Mouse (Mus musculus) stomach, embryonic 14.5 days (tissue): ENCODE measurements around the gene Meis2. TPM values are rescaled to one million over a fixed set of nuclear protein-coding genes. Genes with fewer than 3 reads are reported as not detected.
A peak's percentile ranks its signal among the peaks of the same experiment; 100 is the strongest.

ENCODE experiments used
- ATAC-seq: fragments of 200-750 bp; cut with Nextera tagmentation; 2 replicates; pipeline ENCODE4 v1.8.0; 2017; ENCODE audit warnings: low read depth, moderate TSS enrichment; ENCODE audit not compliant: insufficient number of reproducible peaks, insufficient read depth, low FRiP score
- H3K27ac ChIP-seq: fragments of 300-500 bp; sonication (generic); 2 replicates; pipeline ENCODE4 v1.5.1; 2014; ENCODE audit warnings: mild to moderate bottlenecking, low read length, moderate library complexity, mixed read lengths
- H3K27me3 ChIP-seq: fragments of 300-500 bp; sonication (generic); 2 replicates; pipeline ENCODE4 v1.6.1; 2014; ENCODE audit warnings: low read length, control low read depth, mixed read lengths; ENCODE audit not compliant: control insufficient read depth, insufficient read depth
- H3K36me3 ChIP-seq: fragments of 300-500 bp; sonication (generic); 2 replicates; pipeline ENCODE4 v1.6.1; 2014; ENCODE audit warnings: mild to moderate bottlenecking, control low read depth, low read length, moderate library complexity, mixed read lengths; ENCODE audit not compliant: control insufficient read depth, insufficient read depth
- H3K4me1 ChIP-seq: fragments of 300-500 bp; sonication (generic); 2 replicates; pipeline ENCODE4 v1.6.1; 2014; ENCODE audit warnings: low read length, control low read depth, mixed read lengths; ENCODE audit not compliant: control insufficient read depth, insufficient read depth
- H3K4me2 ChIP-seq: fragments of 300-500 bp; sonication (generic); replicated peaks from 2 replicates; pipeline ENCODE4 v1.6.1; 2014; ENCODE audit warnings: low read depth, low read length, control low read depth
- H3K4me3 ChIP-seq: fragments of 300-500 bp; sonication (generic); 2 replicates; pipeline ENCODE4 v1.5.1; 2014; ENCODE audit warnings: low read depth, low read length, control low read depth
- H3K9ac ChIP-seq: fragments of 300-500 bp; sonication (generic); replicated peaks from 2 replicates; pipeline ENCODE4 v1.6.1; 2014; ENCODE audit warnings: low read depth, mild to moderate bottlenecking, control low read depth, low read length, moderate library complexity, mixed read lengths
- H3K9me3 ChIP-seq: fragments of 300-500 bp; sonication (generic); 2 replicates; pipeline ENCODE4 v1.6.1; 2016; ENCODE audit warnings: low read depth, low read length, control low read depth; ENCODE audit not compliant: control insufficient read depth
- WGBS: fragments of 180-500 bp; shearing (Covaris S2); extraction: QIAGEN DNeasy Blood & Tissue Kit; methylation state at CpG from one replicate; pipeline ENCODE4 v1.1.7; 2014; 5-methylcytosine and 5-hydroxymethylcytosine counted together
- polyA plus RNA-seq: library from polyadenylated mRNA; unstranded; fragments of >200 nt; fragmentation: Nextera tagmentation; extraction: Ambion mirVana; gene quantifications from 2 replicates; pipeline ENCODE4 v1.2.1, GENCODE M21; 2014

Meis2 gene
- polyA plus RNA-seq, 1 experiment from 2014 or later: 85.0 TPM

DNA sequence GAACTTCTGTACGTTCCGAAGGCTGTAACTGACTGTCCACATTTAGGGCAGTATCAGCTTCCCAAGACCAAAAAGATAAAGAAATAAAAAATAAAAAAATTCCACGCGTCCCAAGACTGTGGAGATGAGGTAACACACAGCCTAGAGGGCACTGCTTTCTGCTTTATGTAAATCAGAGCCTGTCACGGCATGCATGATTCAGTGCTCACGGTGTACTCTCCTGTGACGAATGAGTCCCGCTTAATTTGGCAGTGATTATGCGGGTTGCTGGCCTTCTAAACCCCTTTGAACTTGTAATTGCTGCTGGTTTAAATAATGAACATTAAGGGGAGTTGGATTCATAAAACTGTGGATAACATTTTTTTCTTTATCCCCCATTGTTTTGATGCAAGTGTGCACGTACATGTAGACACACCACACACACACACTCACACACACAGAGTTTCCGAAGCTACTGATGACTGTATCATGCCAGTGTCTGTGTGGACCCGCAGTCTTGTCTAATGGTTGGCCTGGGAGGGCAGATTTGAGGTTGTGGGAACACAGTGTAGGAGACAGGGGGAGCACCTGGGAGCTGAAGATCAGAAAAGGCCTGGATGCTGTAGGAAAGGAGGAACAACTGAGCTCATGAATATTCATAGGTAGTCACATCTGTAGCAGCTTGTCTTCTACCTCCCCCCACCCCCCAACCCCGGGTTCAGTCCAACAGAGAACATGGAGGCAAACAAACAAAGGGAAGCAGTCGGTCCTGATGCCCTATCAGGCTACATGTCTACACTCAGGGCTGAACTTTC lies 85.8 kb downstream of the Meis2 start:
- Histone ChIP-seq H3K9me3 (no peaks in the 10 kb centered on the region), H3K4me1 (no peaks in the 10 kb centered on the region; the same call in 1 of the 2 replicates), H3K4me3 (no peak overlapping the region), H3K4me2 (no peak overlapping the region), H3K27me3 (no peaks in the 10 kb centered on the region), H3K36me3 (peaks cover 8% of the 10 kb centered on the region; the same call in 1 of the 2 replicates), H3K9ac (no peak overlapping the region), H3K27ac (no peak overlapping the region)
- ATAC-seq: no peak
- WGBS: 61% methylated on average over 14 of the region's 14 CpGs

DNA sequence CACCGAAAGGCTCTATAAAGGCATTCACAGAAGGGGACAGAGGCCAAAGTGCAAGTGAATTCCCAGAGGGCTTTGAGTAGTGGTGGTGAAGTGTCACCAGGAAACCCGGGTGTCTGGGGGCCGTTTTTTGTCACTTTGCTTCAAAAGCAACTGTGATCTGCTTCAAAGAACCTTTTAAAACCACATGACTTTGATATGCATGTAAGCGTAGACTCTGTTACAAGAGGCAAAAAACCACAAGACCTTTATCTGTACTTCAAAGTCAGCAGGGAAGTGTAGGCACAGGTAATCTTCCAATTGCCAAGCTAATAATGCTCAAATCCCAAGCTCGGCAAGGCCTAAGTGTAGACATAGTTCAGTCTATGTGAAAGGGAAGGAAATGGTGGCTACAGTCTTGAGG lies 87.0 kb downstream of the Meis2 start:
- WGBS: 57% methylated on average over 5 of the region's 5 CpGs
- Histone ChIP-seq H3K27ac (no peak overlapping the region), H3K4me1 (no peaks in the 10 kb centered on the region; the same call in 1 of the 2 replicates), H3K4me3 (no peak overlapping the region), H3K4me2 (no peak overlapping the region), H3K9me3 (no peaks in the 10 kb centered on the region), H3K27me3 (no peaks in the 10 kb centered on the region), H3K36me3 (peaks cover 5% of the 10 kb centered on the region; the same call in 1 of the 2 replicates), H3K9ac (no peak overlapping the region)
- no peak for ATAC-seq

DNA sequence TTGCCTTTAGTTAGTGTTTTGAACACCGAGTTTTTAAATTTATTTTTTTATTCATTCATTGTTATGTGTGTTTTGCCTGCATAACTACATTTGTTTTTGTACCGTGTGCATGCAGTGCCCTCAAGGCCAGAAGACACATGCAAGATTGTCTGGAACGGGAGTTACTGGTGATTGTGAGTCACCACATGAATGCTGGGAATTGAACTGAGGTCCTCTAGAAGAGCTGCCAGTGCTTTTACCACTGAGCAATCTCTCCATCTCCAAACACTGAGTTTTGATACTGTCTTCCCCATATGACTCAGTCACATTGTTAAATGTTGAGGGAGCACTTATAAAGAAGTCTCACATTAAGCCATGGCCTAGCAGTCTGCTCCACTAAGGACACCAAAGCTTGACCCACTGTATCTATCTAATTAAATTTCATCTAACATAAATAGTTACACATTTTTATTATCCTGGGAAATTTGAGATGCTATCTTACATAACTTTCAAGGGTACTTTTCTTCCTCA lies 94.3 kb downstream of the Meis2 start:
- 90% methylated on average over 3 of the region's 3 CpGs for WGBS
- H3K36me3 ChIP-seq: peaks cover 9% of the 10 kb centered on the region

DNA sequence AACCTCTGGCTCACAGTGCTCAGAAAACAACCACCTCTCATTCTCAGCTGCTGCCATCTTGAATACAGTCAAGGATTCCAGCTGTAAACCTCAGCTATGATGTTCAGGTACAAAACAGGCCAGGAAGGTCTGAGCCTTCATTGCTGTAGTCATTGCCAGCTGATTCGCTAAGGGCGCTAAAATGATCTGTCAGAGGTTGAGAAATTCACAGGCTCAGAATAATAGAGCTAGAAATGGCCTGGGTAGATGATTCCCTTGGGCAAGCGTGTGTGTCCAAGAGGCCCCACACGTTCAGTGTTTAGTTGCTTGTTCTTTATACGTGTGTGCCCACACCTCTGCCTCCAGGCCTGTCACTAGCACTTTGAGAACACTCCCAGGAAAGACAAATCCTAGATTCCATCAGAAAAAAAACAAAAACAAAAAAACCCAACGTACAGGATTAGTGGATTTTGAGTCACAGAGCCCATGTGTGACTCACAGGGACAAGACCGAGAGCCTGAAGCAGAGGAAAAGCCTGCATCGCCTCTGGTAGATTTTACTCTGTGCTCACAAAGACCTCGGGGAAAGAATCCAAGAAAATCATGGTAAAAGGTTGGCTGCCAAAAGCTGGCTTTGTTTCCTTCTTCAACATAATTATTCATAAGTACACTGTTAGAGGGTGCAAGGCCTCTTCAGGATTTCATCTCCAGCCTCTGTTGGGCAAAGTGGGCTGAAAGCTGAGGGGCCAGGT lies 95.4 kb downstream of the Meis2 start:
- H3K4me3 ChIP-seq: no peak overlapping the region
- no peaks in the 10 kb centered on the region for H3K9me3 ChIP-seq
- no peak overlapping the region for H3K9ac ChIP-seq
- peaks cover 7% of the 10 kb centered on the region for H3K36me3 ChIP-seq
- 81% methylated on average over 9 of the region's 9 CpGs for whole genome bisulfite sequencing
- no peak overlapping the region for H3K4me2 ChIP-seq
- H3K27ac ChIP-seq: no peak overlapping the region
- H3K27me3 ChIP-seq: no peaks in the 10 kb centered on the region
- H3K4me1 ChIP-seq: no peaks in the 10 kb centered on the region
- no peak for ATAC-seq

More for the DNA sequence above, 94.3 kb downstream of the Meis2 start:
- Histone ChIP-seq H3K4me1 (no peaks in the 10 kb centered on the region), H3K4me3 (no peak overlapping the region), H3K9ac (no peak overlapping the region), H3K9me3 (no peaks in the 10 kb centered on the region), H3K27me3 (no peaks in the 10 kb centered on the region), H3K4me2 (no peak overlapping the region), H3K27ac (no peak overlapping the region)
- no peak for ATAC-seq

DNA sequence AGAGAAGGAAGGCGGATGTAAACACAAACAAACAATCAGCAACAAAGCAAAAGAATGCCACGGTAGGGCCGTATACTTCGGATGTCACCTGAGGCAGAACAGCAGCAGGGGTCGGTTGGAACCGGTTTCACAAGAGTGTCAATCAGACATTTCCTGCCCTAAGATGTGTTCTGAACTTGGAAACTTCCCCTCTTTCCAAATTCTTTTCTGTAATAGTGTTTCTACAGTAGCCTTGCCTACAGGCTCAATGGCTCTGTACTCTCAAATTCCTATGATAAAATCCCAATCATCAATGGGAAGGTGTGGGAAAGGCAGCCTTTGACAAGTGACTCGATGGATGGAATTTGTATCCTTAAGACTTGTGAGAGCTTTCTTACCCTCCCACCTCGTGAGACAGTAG lies 96.4 kb downstream of the Meis2 start:
- Histone ChIP-seq H3K27ac (no peak overlapping the region), H3K9ac (no peak overlapping the region), H3K9me3 (no peaks in the 10 kb centered on the region), H3K4me3 (no peak overlapping the region), H3K27me3 (no peaks in the 10 kb centered on the region), H3K4me2 (no peak overlapping the region), H3K4me1 (no peaks in the 10 kb centered on the region), H3K36me3 (peaks cover 3% of the 10 kb centered on the region)
- WGBS: 57% methylated on average over 8 of the region's 8 CpGs
- no peak for ATAC-seq

DNA sequence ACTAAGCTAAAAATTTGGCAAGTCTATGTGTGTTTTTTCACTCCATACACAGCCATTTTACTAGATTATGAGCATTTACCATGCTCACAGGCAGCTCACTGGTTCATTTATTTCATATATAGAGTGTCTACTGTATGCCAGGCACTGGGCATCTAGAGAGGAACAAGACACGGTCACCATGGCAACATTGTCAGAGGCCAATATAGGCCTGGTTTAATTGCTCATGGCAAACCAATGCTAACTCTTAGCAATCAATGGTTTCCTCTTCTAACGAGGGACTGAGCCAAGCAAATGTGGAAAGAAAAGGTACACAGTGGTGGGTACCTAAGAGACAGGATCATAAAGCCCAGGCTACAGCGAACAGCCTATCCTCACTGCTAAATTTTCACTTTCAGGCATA lies 100.7 kb downstream of the Meis2 start:
- 88% methylated on average over 3 of the region's 3 CpGs for WGBS
- Histone ChIP-seq H3K9me3 (no peaks in the 10 kb centered on the region), H3K27ac (no peak overlapping the region), H3K27me3 (no peaks in the 10 kb centered on the region), H3K36me3 (no peaks in the 10 kb centered on the region; the same call in none of the 2 replicates), H3K4me2 (no peak overlapping the region), H3K4me3 (no peak overlapping the region), H3K4me1 (0 out of 2 replicates have a peak, but pooled peaks cover 8% of the 10 kb centered on the region), H3K9ac (no peak overlapping the region)
- no peak for ATAC-seq

DNA sequence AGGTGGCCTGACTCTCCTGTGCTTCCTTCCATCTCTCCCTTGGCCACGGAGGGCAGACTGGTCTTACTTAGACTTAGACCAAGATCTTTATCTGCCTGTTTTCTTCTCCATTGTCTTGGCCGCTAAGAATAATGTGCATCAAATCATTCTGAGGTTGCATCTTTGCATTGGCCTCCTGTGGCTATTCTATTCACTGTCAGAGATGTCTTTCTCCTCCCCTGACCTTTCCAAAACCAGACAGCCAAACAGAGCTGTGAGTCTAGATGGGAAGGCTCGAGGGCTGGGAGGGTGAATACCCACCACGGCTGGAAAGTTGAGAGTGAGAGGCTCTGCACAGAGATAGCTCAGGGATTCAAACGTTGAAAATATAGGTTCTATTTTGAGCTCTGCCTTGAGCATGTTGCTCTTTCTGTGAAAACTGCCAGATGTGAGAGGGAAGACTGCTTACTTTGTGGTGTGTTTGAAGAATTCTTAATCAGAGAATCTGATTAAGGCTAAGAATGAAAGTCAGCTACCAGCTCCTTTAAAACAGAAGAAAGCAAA lies 102.3 kb downstream of the Meis2 start:
- peaks cover 13% of the 10 kb centered on the region; the same call in 1 of the 2 replicates for H3K4me1 ChIP-seq
- H3K4me3 ChIP-seq: no peak overlapping the region
- no peaks in the 10 kb centered on the region for H3K27me3 ChIP-seq
- H3K27ac ChIP-seq: no peak overlapping the region
- WGBS: 38% methylated on average over 5 of the region's 5 CpGs
- H3K36me3 ChIP-seq: no peaks in the 10 kb centered on the region; the same call in 1 of the 2 replicates
- no peak overlapping the region for H3K4me2 ChIP-seq
- no peak for ATAC-seq
- H3K9ac ChIP-seq: no peak overlapping the region
- no peaks in the 10 kb centered on the region for H3K9me3 ChIP-seq

DNA sequence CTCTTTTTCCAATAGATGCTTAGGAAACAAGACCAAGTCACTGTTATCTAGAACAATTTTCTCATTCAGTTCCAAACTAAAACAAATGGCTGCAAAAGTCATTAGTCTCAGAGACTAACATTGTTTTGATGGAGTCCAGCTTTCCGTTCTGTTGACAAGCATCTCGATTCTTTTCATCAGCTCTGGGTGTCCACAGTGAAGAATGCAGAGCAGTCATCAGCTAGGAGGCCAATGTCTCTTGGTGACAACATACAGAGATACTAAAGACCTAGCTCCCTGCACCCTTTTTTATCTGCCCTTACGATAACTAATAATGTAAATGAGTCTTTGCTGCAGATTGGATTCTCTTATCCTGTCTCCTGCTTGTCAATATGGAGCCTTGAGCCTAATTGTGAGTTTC lies 102.9 kb downstream of the Meis2 start:
- no peaks in the 10 kb centered on the region for H3K27me3 ChIP-seq
- WGBS: 51% methylated on average over 3 of the region's 3 CpGs
- H3K36me3 ChIP-seq: no peaks in the 10 kb centered on the region; the same call in 1 of the 2 replicates
- ATAC-seq: no peak
- 0 out of 2 replicates have a peak overlapping the region, but pooled peaks have one; percentile 12 for H3K27ac ChIP-seq
- peaks cover 14% of the 10 kb centered on the region; the same call in 1 of the 2 replicates for H3K4me1 ChIP-seq
- no peak overlapping the region for H3K9ac ChIP-seq
- no peak overlapping the region for H3K4me2 ChIP-seq
- no peak overlapping the region for H3K4me3 ChIP-seq
- no peaks in the 10 kb centered on the region for H3K9me3 ChIP-seq
